Mouse (Mus musculus) kidney, postnatal 0 days (tissue): ENCODE data around the gene Gm42715. TPM values are rescaled to one million over a fixed set of nuclear protein-coding genes. Genes with fewer than 3 reads are reported as not detected.

Source experiments
- ATAC-seq: fragments of 200-750 bp; cut with Nextera tagmentation; replicated peaks from 2 replicates; pipeline ENCODE4 v1.8.0; 2017; ENCODE audit warnings: low read depth, moderate number of reproducible peaks, moderate TSS enrichment, moderate library complexity; ENCODE audit not compliant: low FRiP score
- DNase-seq: peaks from one replicate; pipeline ENCODE4 v3.0.0-alpha.2; 2016; ENCODE audit warnings: low spot score
- H3K27ac ChIP-seq: fragments of 300-500 bp; sonication (generic); 2 replicates; pipeline ENCODE4 v1.5.1; 2014; ENCODE audit warnings: mild to moderate bottlenecking
- H3K27me3 ChIP-seq: fragments of 300-500 bp; sonication (generic); 2 replicates; pipeline ENCODE4 v1.6.1; 2014; ENCODE audit warnings: low read length, mixed read lengths; ENCODE audit not compliant: insufficient read depth
- H3K36me3 ChIP-seq: fragments of 300-500 bp; sonication (generic); 2 replicates; pipeline ENCODE4 v1.6.1; 2014; ENCODE audit warnings: low read length, mixed read lengths; ENCODE audit not compliant: insufficient read depth
- H3K4me1 ChIP-seq: fragments of 300-500 bp; sonication (generic); replicated peaks from 2 replicates; pipeline ENCODE4 v1.6.1; 2014; ENCODE audit warnings: antibody characterized with exemption, low read length, mixed read lengths; ENCODE audit not compliant: insufficient read depth
- H3K4me2 ChIP-seq: fragments of 300-500 bp; sonication (generic); 2 replicates; pipeline ENCODE4 v1.6.1; 2014; ENCODE audit warnings: mild to moderate bottlenecking, low read length, moderate library complexity, mixed read lengths
- H3K4me3 ChIP-seq: fragments of 300-500 bp; sonication (generic); replicated peaks from 2 replicates; pipeline ENCODE4 v1.5.1; 2014; ENCODE audit warnings: low read depth, low read length
- H3K9ac ChIP-seq: fragments of 300-500 bp; sonication (generic); 2 replicates; pipeline ENCODE4 v1.6.1; 2014; ENCODE audit warnings: low read depth, low read length
- H3K9me3 ChIP-seq: fragments of 300-500 bp; sonication (generic); replicated peaks from 2 replicates; pipeline ENCODE4 v1.6.1; 2016; ENCODE audit warnings: low read length, inconsistent platforms, mixed read lengths
- CTCF ChIP-seq: IDR thresholded peaks from 2 replicates; pipeline ENCODE4 v1.5.1; 2016; ENCODE audit warnings: antibody characterized with exemption, low read depth, mild to moderate bottlenecking, moderate library complexity
- WGBS: fragments of 180-500 bp; shearing (Covaris S2); extraction: QIAGEN DNeasy Blood & Tissue Kit; methylation state at CpG from one replicate; pipeline ENCODE4 v1.1.7; 2014; 5-methylcytosine and 5-hydroxymethylcytosine counted together
- polyA plus RNA-seq: library from polyadenylated mRNA; unstranded; fragments of >200 nt; fragmentation: Nextera tagmentation; extraction: Ambion mirVana; gene quantifications from 2 replicates; pipeline ENCODE4 v1.2.1, GENCODE M21; 2015

Gene Gm42715
- polyA plus RNA-seq, 1 experiment from 2014 or later = 10.9 TPM

DNA sequence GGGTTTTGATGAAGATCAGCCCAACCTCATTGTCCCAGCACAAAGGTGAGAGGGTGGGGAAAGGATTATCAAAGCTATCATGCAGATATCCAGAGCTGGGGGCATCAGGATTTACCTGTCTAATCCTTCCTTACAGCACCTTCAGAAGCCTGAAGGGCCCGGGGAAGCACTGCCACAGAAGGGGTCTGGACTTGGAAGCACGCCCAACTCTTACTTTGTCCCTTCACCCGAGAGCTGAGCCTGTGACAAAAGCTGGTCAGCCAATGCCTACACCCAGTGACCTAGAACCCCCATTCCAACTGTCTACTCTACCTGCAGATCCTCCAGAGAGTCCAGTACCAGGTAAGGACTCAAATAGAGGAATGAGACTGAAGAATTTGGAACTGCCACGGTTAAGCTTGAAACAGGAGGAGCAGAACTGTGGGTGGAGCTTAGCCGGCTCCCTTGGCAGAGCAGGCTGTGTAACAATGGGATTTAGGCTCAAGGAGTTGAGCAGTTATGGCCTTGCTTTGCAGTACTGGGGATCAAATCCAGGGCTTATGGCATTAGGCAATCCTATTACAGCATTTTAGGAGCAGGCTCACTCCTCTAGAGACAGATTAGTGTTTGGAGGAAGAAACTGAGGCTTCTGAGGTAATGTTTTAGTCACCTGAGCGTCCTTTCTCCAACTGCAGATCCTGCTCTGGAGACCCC lies 44.9 kb upstream of the Gm42715 start:
- DNase-seq (no peak), ATAC-seq (no peak)
- Histone ChIP-seq H3K4me2 (no peak overlapping the region), H3K27ac (no peak overlapping the region), H3K9ac (no peak overlapping the region), H3K4me1 (peaks cover 11% of the 10 kb centered on the region; the same call in 1 of the 2 replicates), H3K4me3 (no peak overlapping the region), H3K36me3 (peaks cover 24% of the 10 kb centered on the region; the same call in 1 of the 2 replicates), H3K9me3 (no peaks in the 10 kb centered on the region), H3K27me3 (no peaks in the 10 kb centered on the region)
- TF ChIP-seq CTCF = no peak
- 73% methylated on average over 6 of the region's 6 CpGs for WGBS

DNA sequence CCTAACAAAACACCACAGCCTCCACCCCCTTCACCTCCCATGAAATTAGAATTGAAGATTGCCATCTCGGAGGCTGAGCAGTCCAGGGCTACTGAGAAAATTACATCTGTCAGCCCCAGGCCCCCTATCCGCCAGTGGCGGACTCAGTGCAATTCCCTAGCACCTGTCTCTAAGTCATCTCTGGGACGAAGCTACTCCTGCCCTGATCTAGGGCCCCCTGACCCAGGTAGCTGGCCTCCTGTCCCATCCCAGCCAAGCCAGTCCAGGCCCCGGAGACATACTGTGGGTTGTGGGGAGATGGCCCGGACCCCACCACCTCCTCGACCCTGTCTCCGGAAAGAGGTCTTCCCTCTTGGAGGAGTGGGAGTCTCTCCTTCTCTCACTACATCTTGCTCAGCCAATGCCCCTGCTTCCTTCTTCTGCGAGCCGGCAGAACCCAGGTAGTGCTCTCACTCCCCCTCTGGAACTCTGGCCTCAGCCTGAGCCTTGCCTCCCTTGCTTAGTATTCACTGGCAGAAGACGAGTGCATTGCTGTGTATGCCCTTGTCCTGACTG lies 44.1 kb upstream of the Gm42715 start:
- TF ChIP-seq CTCF = no peak
- Histone ChIP-seq H3K4me2 (no peak overlapping the region), H3K27ac (no peak overlapping the region), H3K9me3 (no peaks in the 10 kb centered on the region), H3K36me3 (peaks cover 24% of the 10 kb centered on the region; the same call in 1 of the 2 replicates), H3K27me3 (no peaks in the 10 kb centered on the region), H3K4me3 (no peak overlapping the region), H3K9ac (no peak overlapping the region), H3K4me1 (peaks cover 13% of the 10 kb centered on the region)
- no peak for ATAC-seq
- WGBS = 92% methylated on average over 11 of the region's 11 CpGs
- DNase-seq = no peak

DNA sequence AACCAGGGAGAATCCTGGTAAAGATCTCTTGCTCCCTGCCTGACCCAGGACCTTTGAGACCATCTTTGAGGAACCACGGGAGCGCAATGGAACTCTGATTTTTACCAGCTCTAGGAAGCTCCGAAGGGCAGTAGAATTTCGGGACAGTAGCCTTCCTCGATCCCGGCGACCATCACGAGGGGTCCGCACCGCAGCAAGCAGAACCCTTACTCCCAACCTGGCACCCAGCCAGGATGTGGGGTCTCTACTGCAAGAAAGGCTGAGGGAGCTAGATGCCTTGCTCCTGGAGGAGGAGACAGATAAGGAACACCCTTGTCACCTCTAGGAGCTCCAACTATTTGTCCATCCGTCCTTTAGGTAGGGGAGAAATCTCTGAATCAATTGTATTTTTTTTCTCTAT lies 43.0 kb upstream of the Gm42715 start:
- no peak overlapping the region for H3K27ac ChIP-seq
- no peaks in the 10 kb centered on the region for H3K9me3 ChIP-seq
- no peaks in the 10 kb centered on the region for H3K27me3 ChIP-seq
- ATAC-seq = no peak
- 95% methylated on average over 11 of the region's 11 CpGs for WGBS
- no peak for DNase-seq
- H3K9ac ChIP-seq = no peak overlapping the region
- H3K36me3 ChIP-seq = peaks cover 24% of the 10 kb centered on the region; the same call in 1 of the 2 replicates
- H3K4me1 ChIP-seq = peaks cover 17% of the 10 kb centered on the region
- no peak overlapping the region for H3K4me3 ChIP-seq
- no peak for TF ChIP-seq CTCF
- no peak overlapping the region for H3K4me2 ChIP-seq

DNA sequence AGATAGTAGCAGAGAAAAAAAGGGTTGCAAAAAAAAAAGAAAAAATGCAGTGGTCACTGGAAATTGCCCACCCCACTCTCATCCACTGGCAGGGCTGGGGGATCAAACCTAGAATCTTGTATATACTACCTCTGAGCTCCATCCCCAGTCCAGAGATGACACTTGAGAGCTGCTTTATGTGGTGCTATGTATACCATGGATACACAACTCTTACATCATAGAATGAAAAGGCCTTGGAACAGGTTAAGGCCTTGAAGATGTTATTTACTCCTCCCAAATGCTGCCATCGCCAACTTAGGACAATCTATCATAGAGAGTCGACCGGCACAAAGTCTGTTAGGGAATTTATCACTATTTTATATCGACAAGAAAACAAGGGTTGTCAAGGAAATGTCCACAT lies 42.5 kb upstream of the Gm42715 start:
- Histone ChIP-seq H3K4me3 (peak overlapping the region; percentile 98), H3K27me3 (no peaks in the 10 kb centered on the region), H3K27ac (peak overlapping the region; percentile 98; the same call in 1 of the 2 replicates), H3K36me3 (peaks cover 24% of the 10 kb centered on the region; the same call in 1 of the 2 replicates), H3K4me2 (peak overlapping the region; percentile 78), H3K9me3 (no peaks in the 10 kb centered on the region), H3K4me1 (peaks cover 17% of the 10 kb centered on the region), H3K9ac (peak overlapping the region; percentile 96; the same call in 1 of the 2 replicates)
- TF ChIP-seq CTCF = no peak
- 66% methylated on average over 4 of the region's 4 CpGs for WGBS
- ATAC-seq (no peak), DNase-seq (no peak)

DNA sequence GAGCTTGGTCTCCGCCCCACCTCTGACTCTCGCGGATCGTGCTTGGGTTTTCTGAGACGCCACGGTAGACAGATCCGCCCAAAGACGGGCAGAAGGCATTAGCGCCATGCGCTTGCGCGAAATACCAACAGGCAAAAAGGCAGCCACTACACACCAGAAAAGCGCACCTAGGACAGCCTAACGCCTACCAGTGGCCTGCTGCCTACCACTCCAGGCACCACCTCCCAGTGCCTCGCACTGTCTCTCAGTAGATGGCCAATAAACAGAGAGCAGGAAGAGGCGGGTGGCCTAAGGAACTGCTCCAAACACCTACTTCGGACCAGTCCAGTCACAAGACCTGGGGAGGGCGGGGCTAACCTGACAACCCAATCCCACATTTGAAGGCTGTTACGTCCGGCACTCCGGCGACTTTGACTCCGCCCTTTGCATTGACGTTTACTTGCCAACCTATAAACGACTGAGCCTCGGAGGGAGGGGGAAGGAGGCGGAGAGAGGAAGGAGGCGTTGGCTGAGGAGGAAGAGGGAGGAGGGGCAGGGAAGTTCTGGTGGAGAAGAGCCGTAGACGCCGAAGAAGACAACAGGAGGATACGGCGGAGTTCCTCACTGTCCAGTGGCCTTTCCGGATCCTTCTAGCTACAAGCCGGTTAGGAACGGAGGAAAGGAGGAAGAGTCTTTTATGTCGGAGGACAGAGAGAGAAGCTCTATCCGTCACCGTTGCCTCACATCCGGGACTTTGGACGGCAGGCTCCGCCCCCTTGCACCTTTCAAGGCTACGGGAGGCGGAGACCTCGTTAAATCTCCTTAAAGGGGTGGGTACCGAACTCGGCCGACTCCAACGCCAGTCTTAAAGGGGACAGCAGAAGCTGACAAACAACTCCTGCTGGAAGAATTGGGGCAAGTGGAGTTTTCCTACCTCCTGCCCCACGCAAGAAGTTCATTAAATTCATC lies 41.4 kb upstream of the Gm42715 start:
- DNase-seq = peak; percentile 100
- peak overlapping the region; percentile 98 for H3K27ac ChIP-seq

More for the DNA sequence above, 41.4 kb upstream of the Gm42715 start:
- Histone ChIP-seq H3K9me3 (no peaks in the 10 kb centered on the region), H3K27me3 (no peaks in the 10 kb centered on the region), H3K4me3 (peak overlapping the region; percentile 98), H3K36me3 (peaks cover 30% of the 10 kb centered on the region; the same call in 1 of the 2 replicates), H3K4me2 (peak overlapping the region; percentile 78), H3K4me1 (peaks cover 10% of the 10 kb centered on the region; the same call in 1 of the 2 replicates), H3K9ac (peak overlapping the region; percentile 96)
- peak; percentile 29; the same call in 1 of the 2 replicates for TF ChIP-seq CTCF
- WGBS = under 1% methylated on average over 50 of the region's 50 CpGs
- ATAC-seq = peak; percentile 94
